Comparison of ENCODE assay signal across 16 mouse cellular contexts in genomic region chr5:44805960-44806359, GRCm38 (mm10). TPM values are rescaled to one million over a fixed set of nuclear protein-coding genes. Genes with fewer than 3 reads are reported as not detected.
DNase-seq lines count a peak whose midpoint lies in the region.
"Had no signal": no experiment of that assay in that cellular context is flagged by ENCODE, and none has a peak within 500 bp of the region (broad histone marks: within the 10 kb centered on the region; RNA-seq: fewer than 3 reads in every experiment).

No protein-coding gene starts in this region.

- DNase-seq in heart, adult 11 months: peak; percentile 39
- no peak for DNase-seq in heart, postnatal 25 days (ENCODE audit: low spot score)
- peak; percentile 66 for DNase-seq in brain, adult 2 months (ENCODE audit: low read depth, low spot score)
- DNase-seq in telencephalon, adult 2 months (ENCODE audit: low read depth, low spot score): peak; percentile 43
- DNase-seq in cerebellum, adult 9-10 months: no peak
- DNase-seq: adrenal gland, adult 2 months; adrenal gland, postnatal 10 days; adrenal gland, postnatal 25 days; cerebellum, adult 11-12 months; cerebellum, adult 2 months; cerebellum, adult 9-11 months; cerebellum, postnatal 14 days; cerebellum, postnatal 36 days; embryo, embryonic 11 days had no signal

- intact Hi-C loops in heart, postnatal 25 days (cut with DNase I): no loop called here

RNA-seq across cellular contexts. Expression of gene Ldb2, which starts 6.5 kb away (rescaled TPM):
- 10 to 100 TPM in 1 of 2 experiments, 1 to 10 TPM in 1; 6.4 to 10.7 TPM for total RNA-seq in heart, postnatal 25 days (2021)
- total RNA-seq: common myeloid progenitor, adult 5-6 weeks; MEL had no signal

Comparison
In these comparisons a context has a peak if more than half of its experiments do, and no peak if none do; other contexts are left out.
1. DNase-seq: peak in heart, adult 11 months (single experiment), brain, adult 2 months (single experiment) and telencephalon, adult 2 months (single experiment); none in heart, postnatal 25 days (single experiment) and cerebellum, adult 9-10 months (single experiment).